Mouse (Mus musculus): ENCODE results near the gene Serpini2.
"Not testable (repeated sequence)": the region's sequence is repeated elsewhere in the genome, so short reads cannot be mapped to it uniquely, and the experiment has no call there.

Gene Serpini2

DNA sequence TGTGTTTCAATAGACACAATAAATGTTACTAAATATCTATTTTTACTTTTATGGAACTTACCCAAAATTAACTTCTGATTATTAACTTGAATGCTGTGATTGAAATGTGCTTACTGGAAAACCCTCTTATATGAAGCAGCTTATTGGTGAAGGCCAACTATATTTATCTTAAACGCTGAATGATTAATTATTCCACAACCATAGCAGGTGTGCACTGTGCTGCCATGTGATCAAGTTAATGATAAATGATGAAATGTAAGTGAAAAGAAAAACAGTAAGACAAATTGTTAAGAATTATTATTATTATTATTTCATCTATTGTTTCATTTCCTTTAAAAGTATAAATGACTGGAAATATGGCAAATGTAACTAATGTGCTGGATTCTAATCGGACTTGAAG is at the start of gene Serpini2:
TSS of gene Serpini2 (minus strand) at position 101 of the 400 bp plus-strand sequence.
- no peak for DNase-seq (ENCODE audit: low spot score in 2 of 2)

DNA sequence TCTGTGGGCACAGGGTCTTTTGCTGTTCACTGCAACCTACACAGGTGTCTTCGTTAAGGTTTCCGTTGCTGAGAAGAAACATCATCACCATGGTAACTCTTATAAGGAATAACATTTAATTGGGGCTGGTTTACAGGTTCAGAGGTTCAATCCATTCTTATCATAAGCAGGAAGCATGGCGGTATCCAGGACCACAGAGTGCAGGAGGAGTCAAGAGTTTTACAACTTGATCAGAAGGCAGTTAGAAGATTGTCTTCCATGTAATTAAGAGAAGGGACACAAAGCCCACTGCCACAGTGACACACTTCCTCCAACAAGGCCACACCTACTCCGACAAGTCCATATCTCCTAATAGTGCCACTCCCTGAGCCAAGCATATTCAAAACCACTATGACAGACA is 39.0 kb upstream of the Serpini2 start:
- no peak for DNase-seq (ENCODE audit: low spot score in 2 of 2)

DNA sequence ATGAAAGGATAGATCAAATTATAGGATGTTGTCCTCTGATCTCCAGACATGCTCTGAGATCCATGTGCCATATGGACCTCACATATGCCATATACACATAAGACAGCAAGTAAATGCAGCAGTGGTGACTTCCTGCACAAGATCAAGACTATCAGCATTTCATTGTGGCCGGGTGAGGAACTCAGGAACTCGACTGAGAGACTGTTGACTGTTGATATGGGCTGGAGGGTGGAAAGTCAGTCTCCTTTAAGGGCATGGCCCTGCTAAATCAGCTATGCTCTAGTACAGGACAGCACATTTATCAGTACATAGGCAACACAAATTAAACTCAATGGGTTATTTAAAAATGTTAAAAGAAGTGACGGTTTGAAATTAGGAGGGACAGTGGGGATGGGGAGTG is 38.4 kb upstream of the Serpini2 start:
- no peak for DNase-seq (ENCODE audit: low spot score in 2 of 2)

DNA sequence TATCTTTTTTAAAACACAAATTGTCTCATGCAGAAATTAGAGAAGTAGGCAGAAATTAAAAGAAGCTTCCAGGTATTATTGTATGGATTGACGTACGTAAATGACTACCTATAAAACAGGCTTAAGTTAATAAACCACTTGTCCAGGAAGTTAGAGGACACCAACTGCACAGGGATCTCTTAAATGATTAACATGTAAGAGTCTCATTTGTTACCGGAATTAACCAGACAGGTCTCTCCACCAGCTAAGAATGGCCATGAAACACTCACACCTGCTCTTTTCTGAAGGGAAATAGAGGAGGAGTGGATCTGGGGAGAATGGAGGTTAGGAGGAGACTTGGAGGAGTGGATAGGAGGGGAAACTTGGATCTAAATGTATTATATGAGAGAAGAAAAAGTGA is 35.7 kb upstream of the Serpini2 start:
- DNase-seq (ENCODE audit: low spot score in 2 of 2): no peak

DNA sequence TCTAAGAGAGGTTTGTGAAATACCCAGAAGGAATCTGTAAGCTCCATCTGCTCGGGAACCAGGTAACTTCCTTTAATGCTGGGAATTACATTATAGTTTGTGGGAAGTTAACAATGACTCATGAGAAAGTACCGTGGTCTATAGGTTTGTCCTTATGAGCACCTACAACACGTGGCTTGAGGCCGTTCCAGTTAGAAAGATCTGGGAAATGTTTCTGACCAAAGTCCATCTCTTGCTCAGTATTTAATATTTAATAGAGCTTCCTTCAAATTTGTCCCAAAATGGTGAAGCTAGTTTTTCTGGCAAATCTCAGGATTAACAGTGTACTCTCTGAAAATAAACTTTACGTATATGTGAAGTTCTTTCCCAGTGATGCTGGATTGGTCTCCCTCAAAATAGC is 34.7 kb upstream of the Serpini2 start:
- DNase-seq (ENCODE audit: low spot score in 2 of 2): no peak

DNA sequence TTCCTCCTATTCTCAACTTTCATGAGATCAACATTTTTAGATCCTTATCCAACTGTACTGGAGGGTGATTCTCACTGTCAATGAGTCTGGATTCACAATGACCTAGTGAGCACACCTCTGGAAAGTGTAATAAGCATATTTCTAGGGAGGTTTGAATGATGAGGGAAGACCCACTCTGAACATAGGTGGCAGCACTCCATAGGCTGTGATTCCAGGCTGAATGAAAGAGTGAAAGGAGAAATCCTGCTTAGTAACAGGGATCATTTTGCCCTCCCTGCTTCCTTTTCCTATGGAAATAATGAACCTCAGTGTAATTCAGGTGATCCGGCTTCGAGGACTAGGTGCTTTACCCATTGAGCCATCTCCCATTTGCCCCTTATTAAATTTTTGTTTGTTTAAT is 31.2 kb upstream of the Serpini2 start:
- DNase-seq (ENCODE audit: low spot score in 2 of 2): no peak

DNA sequence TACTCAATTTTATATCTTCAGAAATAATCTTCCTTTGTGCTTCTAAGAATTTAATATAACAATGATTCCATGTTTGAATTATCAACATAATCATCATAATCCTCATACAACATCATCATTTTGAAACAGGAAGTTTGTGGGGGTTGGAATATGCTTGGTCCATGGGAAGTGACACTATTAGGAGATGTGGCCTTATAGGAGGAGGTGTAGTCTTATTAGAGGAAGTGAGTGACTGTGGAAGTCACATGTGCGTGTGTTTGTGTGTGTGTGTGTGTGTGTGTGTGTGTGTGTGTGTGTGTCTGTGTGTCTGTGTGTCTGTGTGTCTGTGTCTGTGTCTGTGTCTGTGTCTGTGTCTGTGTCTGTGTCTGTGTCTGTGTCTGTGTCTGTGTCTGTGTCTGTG is 29.6 kb upstream of the Serpini2 start:
- not testable (repeated sequence) for DNase-seq (ENCODE audit: low spot score in 2 of 2)

DNA sequence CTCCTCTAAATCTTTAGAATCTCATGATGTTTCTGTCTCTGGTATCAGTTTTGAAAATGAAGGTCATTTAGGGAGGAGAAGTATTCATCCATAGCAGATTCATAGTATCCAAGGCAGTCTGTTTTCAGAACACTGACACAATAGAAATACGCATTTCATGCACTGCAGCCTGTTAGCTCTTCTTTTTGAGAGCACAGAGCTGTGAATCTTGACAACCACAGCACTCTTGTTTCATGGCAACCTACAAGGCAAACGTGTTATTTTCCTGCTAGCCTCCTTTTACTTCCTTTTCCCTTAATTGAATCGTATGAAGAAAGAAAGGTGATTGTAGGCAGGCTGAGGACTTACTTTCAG is 27.9 kb upstream of the Serpini2 start:
- DNase-seq (ENCODE audit: low spot score in 2 of 2): no peak

DNA sequence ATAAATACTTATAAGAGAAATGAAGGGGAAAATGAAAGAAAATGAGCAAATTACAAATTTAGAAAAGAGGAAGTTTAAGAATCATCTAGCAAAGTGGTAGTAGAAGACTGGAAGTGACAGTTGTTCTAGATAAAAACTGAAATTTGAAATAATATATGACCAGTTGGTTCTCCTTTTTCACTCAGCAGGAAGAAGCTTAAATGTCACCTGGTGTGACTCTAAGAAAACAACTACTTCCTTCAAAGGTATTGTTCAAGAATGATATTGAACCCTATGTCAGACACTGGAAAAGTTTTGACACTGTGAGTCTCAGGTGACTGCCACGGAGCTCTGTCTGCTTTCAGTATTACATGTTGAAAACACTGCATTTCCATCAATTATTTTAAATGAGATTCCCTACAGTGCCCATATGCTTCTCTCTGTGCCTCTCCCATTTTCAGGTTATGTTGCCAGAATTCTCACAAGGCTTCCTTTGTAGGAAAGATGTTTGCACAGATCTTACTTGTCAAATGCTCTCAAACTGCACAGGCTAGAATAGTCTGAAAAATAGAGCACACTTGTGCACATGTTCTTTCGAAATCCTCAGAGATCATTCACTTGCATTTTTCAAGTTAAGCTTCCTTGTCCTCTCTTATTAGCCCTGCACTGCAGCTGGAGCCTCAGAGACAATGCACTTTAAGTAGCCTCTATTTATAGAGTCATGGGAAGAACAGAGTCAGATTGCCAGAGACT is 27.3 kb upstream of the Serpini2 start:
- no peak for DNase-seq (ENCODE audit: low spot score in 2 of 2)

DNA sequence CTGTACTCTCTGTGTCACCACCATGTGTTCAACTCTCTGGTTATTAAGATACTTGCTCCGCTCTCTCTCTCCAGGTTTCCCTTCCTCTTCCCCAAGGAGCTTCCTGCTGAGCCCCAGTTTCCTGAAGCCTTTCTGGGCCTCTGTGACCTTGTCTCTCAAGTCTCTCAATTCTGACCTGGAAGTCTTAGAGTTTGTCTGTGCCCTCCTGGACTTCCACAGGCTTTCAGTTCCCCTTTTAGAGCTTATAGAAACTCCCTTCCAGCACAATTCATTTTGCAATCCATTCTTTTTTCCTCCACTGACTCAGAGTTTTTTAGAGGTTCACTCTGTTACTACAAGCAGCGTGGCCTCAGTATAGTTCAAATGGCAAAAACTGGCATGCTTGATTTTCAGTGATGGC is 23.4 kb upstream of the Serpini2 start:
- no peak for DNase-seq (ENCODE audit: low spot score in 2 of 2)

DNA sequence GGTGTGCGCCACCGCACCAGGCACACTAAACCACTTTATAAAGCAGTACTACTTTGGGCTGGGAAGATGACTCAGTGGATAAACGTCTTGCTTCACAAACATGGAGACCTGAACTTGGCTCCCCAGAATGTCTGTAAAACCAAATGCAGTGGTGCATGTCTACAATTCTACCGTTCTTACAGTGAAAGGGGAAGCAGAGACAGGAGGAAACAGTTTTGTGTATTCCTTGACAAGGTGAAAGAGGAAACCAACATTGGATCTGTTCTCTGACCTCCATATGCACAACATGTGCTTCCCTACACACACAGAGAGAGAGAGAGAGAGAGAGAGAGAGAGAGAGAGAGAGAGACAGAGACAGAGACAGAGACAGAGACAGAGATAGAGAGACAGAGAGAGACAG is 7.6 kb upstream of the Serpini2 start:
- no peak for DNase-seq (ENCODE audit: low spot score in 2 of 2)

DNA sequence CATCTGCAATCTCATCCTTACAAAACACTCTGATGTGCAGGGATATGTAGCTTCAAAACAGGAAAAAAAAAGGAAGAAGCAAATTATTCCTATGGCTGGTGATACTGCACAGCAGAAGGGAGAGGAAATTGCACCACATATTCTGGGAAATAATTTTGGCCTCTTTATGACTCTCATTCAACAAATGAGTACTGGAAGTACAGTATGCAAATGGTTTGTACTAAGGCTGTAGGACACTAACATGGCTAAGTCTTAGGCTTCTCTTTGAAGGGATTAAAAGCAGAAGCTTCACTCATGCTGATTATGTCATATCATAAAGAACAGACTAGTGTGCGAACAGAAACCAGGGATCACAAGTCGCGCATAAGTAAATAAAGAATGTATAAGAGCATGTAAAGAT is 6.6 kb upstream of the Serpini2 start:
- DNase-seq (ENCODE audit: low spot score in 2 of 2): no peak

DNA sequence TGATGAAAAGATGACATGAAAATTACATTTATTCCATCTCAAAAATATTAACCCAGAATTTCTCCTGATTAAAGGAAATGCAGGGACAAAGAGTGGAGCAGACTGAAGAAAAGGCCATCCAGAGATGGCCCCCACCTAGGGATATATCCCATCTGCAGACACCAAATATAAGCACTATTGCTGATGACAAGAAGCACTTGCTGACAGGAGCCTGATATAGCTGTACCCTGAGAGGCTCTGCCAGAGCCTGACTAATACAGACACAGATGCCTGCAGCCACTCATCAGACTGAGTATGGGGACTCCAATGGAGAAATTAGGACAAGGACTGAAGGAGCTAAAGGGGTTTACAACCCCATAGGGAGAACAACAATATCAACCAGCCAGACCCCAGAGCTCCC is 5.2 kb upstream of the Serpini2 start:
- no peak for DNase-seq (ENCODE audit: low spot score in 2 of 2)

DNA sequence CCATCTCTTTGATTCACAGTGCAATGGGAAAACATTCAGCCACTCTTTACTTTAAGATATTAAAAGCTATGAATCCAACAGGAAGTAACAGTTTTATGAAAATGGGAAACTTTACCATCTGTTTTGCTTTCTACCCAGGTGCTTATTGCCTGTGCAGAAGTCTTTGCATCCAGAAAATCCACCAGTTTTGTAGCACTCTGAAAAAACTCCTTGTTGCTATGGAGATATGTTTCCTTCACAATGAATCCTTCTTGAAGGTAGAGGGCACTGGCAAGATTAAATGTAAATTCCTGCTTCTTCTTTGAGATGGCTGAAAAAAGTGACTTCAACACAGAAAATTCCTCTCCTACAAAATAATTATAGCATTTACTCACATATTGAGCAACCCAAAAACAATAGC is 10.5 kb downstream of the Serpini2 start:
- no peak for DNase-seq (ENCODE audit: low spot score in 2 of 2)

DNA sequence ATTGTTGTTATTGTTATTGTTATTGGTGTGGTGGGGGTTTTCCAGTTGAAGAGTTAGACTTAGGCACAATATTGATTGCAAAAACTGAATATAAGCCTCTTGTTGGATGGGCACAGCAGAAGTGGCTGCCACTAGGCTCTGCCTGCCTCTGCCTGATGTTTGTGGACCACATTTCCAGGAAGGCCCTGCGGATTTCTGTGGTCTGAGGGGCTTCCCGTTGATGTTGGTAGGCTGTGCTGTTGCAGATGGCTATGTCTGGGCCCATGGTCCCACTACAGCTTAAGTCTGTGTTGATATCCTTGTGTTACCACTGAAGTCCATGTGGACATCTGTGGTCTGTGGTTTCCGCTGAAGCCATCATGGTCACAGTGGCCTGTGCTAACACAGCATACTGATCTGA is 50.2 kb downstream of the Serpini2 start:
- no peak for DNase-seq (ENCODE audit: low spot score in 2 of 2)

DNA sequence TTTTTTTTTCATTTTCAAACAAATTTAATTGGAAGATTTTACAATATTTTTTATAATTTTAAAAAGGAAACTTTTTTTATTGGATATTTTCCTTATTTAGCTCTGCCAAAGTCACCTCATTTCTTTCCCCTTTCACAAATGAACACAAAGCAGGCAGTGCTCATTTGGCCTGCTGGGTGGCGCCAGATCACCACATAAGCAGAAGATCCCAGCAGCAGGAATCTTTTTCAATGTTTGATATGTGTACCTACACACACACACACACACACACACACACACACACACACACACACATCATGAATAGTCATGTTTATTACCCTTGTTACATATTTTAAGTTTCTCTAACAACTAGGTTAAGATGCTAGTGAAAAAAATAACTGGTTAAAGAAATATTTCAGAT is 50.7 kb downstream of the Serpini2 start:
- no peak for DNase-seq (ENCODE audit: low spot score in 2 of 2)

DNA sequence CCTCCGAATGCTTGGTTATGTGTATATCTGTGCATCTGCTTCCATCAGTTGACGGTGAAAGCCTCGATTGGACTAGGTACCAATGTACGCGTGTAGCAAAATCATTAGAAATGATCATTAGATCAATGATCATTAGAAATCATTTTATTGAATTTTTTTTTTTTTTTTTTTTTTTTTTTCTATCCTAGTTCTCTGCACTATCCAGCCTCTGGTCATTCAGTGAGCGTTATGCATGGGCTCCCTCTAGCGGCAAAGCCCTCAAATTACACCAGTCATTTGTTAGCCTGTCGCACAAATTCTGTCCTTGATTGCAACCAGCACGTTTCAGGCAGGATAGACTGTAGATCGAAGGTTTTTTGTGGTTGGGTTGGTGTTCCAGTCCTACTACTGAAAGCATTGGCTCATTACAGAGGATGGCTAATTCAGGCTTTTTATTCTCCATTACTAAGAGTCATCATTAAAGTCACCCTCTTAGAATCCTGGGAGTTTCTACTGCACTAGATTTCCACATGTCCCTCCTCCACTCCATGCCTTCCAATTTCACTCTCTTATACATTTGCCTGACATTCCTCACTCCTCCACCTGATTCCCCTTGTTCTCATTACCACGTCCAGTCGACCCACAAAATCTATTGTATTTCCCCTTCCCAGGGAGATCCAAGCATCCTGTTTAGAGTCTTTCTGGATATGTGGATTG is 66.9 kb downstream of the Serpini2 start:
- peak; percentile 22 to 70 for DNase-seq (ENCODE audit: low spot score in 2 of 2)

Measured in spleen, postnatal 4 days (tissue).